7 mouse cellular contexts compared by ENCODE assay signal in genomic region chr19:56396669-56397621, GRCm38 (mm10). TPM values are rescaled to one million over a fixed set of nuclear protein-coding genes. Genes with fewer than 3 reads are reported as not detected.
A peak's percentile ranks its signal among the peaks of the same experiment; 100 is the strongest.
DNase-seq lines count a peak whose midpoint lies in the region; ATAC-seq and TF ChIP-seq lines count a peak whose summit lies in the region.

Gene Casp7 (plus strand): TSS chr19:56397129.

- no peak for DNase-seq in Patski (ENCODE audit: low read depth, low spot score)
- DNase-seq in c-Kit-positive CD71-positive TER-119-positive erythroid progenitor cells, embryonic 14.5 days (ENCODE audit: low spot score) = peak; percentile 58
- peak; percentile 29 to 31 for DNase-seq in frontal cortex, postnatal 36 days (ENCODE audit: low spot score in 2 of 2)
- peak; percentile 59 for DNase-seq in hindbrain, embryonic 14.5 days (ENCODE audit: low spot score)
- peak; percentile 64 for DNase-seq in left cerebral cortex, postnatal 4 days
- DNase-seq in midbrain, embryonic 10.5 days (ENCODE audit: low spot score) = peak; percentile 77
- peak; percentile 67 for DNase-seq in right cerebral cortex, postnatal 4 days

- TF ChIP-seq CTCF in Patski (IDR thresholded peaks at IDR 0.05) = no peak

- ATAC-seq in Patski = peak; percentile 58
- ATAC-seq in hindbrain, embryonic 14.5 days (ENCODE audit: low FRiP score) = peak; percentile 57

- peaks cover 17% of the 10 kb centered on the region for H3K4me1 ChIP-seq in hindbrain, embryonic 14.5 days (replicated peaks; ENCODE audit: control insufficient read depth, insufficient read depth, low read length)
- peaks cover 23% of the 10 kb centered on the region for H3K4me1 ChIP-seq in midbrain, embryonic 10.5 days

- intact Hi-C loops in left cerebral cortex, postnatal 4 days (cut with DNase I) = no loop called here

- peak within 1 kb of the TSS; percentile 98 for H3K4me2 ChIP-seq in hindbrain, embryonic 14.5 days (replicated peaks)

- H3K27me3 ChIP-seq in Patski = no peaks in the 10 kb centered on the region
- H3K27me3 ChIP-seq in hindbrain, embryonic 14.5 days (ENCODE audit: control insufficient read depth, insufficient read depth, low read length) = peaks cover 32% of the 10 kb centered on the region
- peaks cover 53% of the 10 kb centered on the region for H3K27me3 ChIP-seq in midbrain, embryonic 10.5 days (ENCODE audit: low read depth, poor library complexity, severe bottlenecking)

- CTCF ChIA-PET in Patski (lab: Charles Lee) = interaction anchor here (2.3 kb wide), 1 partner anchor 13 kb away, joined by 6 read pairs; no protein-coding TSS in a partner anchor

- H3K4me3 ChIP-seq in hindbrain, embryonic 14.5 days (replicated peaks; ENCODE audit: low read length) = peak within 1 kb of the TSS; percentile 75
- H3K4me3 ChIP-seq in midbrain, embryonic 10.5 days = peak within 1 kb of the TSS; percentile 63

- POLR2A ChIA-PET in Patski (lab: Charles Lee) = interaction anchor here (1.0 to 1.4 kb wide), 2 partner anchors 13 to 23 kb away, joined by 3 read pairs; no protein-coding TSS in a partner anchor

- H3K9ac ChIP-seq in hindbrain, embryonic 14.5 days = peak within 1 kb of the TSS; percentile 67

- peak within 1 kb of the TSS; percentile 61 for H3K27ac ChIP-seq in hindbrain, embryonic 14.5 days
- peak within 1 kb of the TSS; percentile 92 for H3K27ac ChIP-seq in midbrain, embryonic 10.5 days (replicated peaks)

- H3K36me3 ChIP-seq in hindbrain, embryonic 14.5 days (replicated peaks; ENCODE audit: control insufficient read depth, insufficient read depth) = no peaks in the 10 kb centered on the region
- no peaks in the 10 kb centered on the region for H3K36me3 ChIP-seq in midbrain, embryonic 10.5 days

- WGBS in hindbrain, embryonic 14.5 days = under 1% methylated on average over 75 of the region's 78 CpGs
- under 1% methylated on average over 78 of the region's 78 CpGs for WGBS in midbrain, embryonic 10.5 days

- in situ Hi-C loops in Patski (cut with MboI; ENCODE audit: low pct_unique_long_range_greater_than_20kb) = no loop called here

- H3K9me3 ChIP-seq in hindbrain, embryonic 14.5 days (ENCODE audit: control insufficient read depth, low read length) = no peaks in the 10 kb centered on the region
- no peaks in the 10 kb centered on the region for H3K9me3 ChIP-seq in midbrain, embryonic 10.5 days (replicated peaks)

RNA-seq across cellular contexts. Expression of gene Casp7, which starts in this region (rescaled TPM):
- 20.5 TPM for polyA plus RNA-seq in Patski (2021)
- 18.4 and 18.5 TPM in 2 replicates for polyA plus RNA-seq in hindbrain, embryonic 14.5 days (2014; fragmentation: Nextera tagmentation; extraction: Ambion mirVana)
- 10 to 100 TPM; 14.0 to 15.4 TPM for total RNA-seq in left cerebral cortex, postnatal 4 days (2021)
- 14.7 and 17.1 TPM in 2 replicates for polyA plus RNA-seq in midbrain, embryonic 10.5 days (2016; fragmentation: Nextera tagmentation; extraction: Ambion mirVana)
